21 mouse cellular contexts compared by ENCODE assay signal in the genomic region with DNA sequence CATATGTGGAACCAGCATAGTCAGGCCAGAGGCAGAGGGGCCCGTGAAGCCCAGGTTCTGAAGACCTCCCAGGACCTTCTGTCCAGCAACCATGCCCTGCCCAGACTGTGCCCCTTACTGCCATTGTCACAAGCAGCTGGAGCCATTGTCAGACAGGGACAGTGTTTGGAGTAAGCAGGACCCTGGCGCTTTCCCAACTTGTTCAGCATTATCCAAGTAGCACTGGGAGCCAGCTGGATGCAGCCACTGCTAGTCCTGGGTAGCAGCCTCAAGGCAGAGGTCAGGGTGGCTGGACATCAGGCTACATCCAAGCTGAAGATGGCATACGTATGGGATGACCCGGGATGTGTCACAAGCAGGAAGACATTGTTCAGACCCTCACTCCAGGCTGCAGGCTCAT.
DNase-seq lines count a peak whose midpoint lies in the region; ATAC-seq lines count a peak whose summit lies in the region.
"Had no signal": no experiment of that assay in that cellular context is flagged by ENCODE, and none has a peak within 500 bp of the region (broad histone marks: within the 10 kb centered on the region; RNA-seq: fewer than 3 reads in every experiment).

No protein-coding gene starts in this region.

- H3K27me3 ChIP-seq in heart, embryonic 12.5 days (replicated peaks) = peaks cover 11% of the 10 kb centered on the region; the same call in 1 of the 2 replicates
- H3K27me3 ChIP-seq: embryonic facial prominence, embryonic 13.5 days; forebrain, embryonic 12.5 days; hindbrain, embryonic 12.5 days had no signal

- H3K36me3 ChIP-seq in heart, embryonic 12.5 days = no peaks in the 10 kb centered on the region
- H3K36me3 ChIP-seq: embryonic facial prominence, embryonic 13.5 days; forebrain, embryonic 12.5 days; G1E; hindbrain, embryonic 12.5 days had no signal

- H3K9ac ChIP-seq in heart, embryonic 12.5 days = no peak overlapping the region
- H3K9ac ChIP-seq: embryonic facial prominence, embryonic 13.5 days; forebrain, embryonic 12.5 days; hindbrain, embryonic 12.5 days had no signal

- H3K9me3 ChIP-seq in heart, embryonic 12.5 days (replicated peaks) = no peaks in the 10 kb centered on the region
- H3K9me3 ChIP-seq: embryonic facial prominence, embryonic 13.5 days; forebrain, embryonic 12.5 days; G1E; hindbrain, embryonic 12.5 days had no signal

- H3K4me3 ChIP-seq in heart, embryonic 12.5 days = no peak overlapping the region
- H3K4me3 ChIP-seq: embryonic facial prominence, embryonic 13.5 days; forebrain, embryonic 12.5 days; hindbrain, embryonic 12.5 days had no signal

- H3K4me2 ChIP-seq in heart, embryonic 12.5 days = no peak overlapping the region
- H3K4me2 ChIP-seq: embryonic facial prominence, embryonic 13.5 days; forebrain, embryonic 12.5 days; hindbrain, embryonic 12.5 days had no signal

- H3K27ac ChIP-seq in heart, embryonic 12.5 days (ENCODE audit: poor library complexity, severe bottlenecking) = no peak overlapping the region
- H3K27ac ChIP-seq: embryonic facial prominence, embryonic 13.5 days; forebrain, embryonic 12.5 days; hindbrain, embryonic 12.5 days; hindbrain, postnatal 0 days had no signal

- WGBS in heart, embryonic 12.5 days = 81% methylated on average over 4 of the region's 4 CpGs

- no peak for ATAC-seq in heart, embryonic 12.5 days (ENCODE audit: insufficient number of reproducible peaks, low FRiP score)
- ATAC-seq: CD4-positive, CD25-positive, alpha-beta regulatory T cell, adult 4 months; forebrain, embryonic 16.5 days; hindbrain, postnatal 0 days had no signal

- peak; percentile 18 for DNase-seq in adrenal gland, adult 2 months
- DNase-seq in adrenal gland, adult 18-20 months (ENCODE audit: low spot score in 2 of 2) = no peak
- DNase-seq in heart, adult 18-20 months = peak; percentile 16 to 20
- peak; percentile 23 for DNase-seq in heart, postnatal 4 days
- no peak for DNase-seq in heart, adult 11 months
- peak; percentile 3 for DNase-seq in lung, postnatal 36 days
- no peak for DNase-seq in lung, adult 18-20 months
- DNase-seq: adrenal gland, postnatal 25 days; B cell, adult 2 months; cerebellum, adult 18-20 months; cerebellum, postnatal 36 days; gastrocnemius, postnatal 25 days; kidney, adult 11 months had no signal

- H3K4me1 ChIP-seq in heart, embryonic 12.5 days (replicated peaks) = peaks cover 8% of the 10 kb centered on the region
- H3K4me1 ChIP-seq: embryonic facial prominence, embryonic 13.5 days; forebrain, embryonic 12.5 days; hindbrain, embryonic 12.5 days had no signal

Comparison
In these comparisons a context has a peak if more than half of its experiments do, and no peak if none do; other contexts are left out.
1. DNase-seq: peak in adrenal gland, adult 2 months (single experiment), heart, adult 18-20 months (2 of 2), heart, postnatal 4 days (single experiment) and lung, postnatal 36 days (single experiment); none in adrenal gland, adult 18-20 months (0 of 2), heart, adult 11 months (single experiment) and lung, adult 18-20 months (0 of 2).